Mouse (Mus musculus) left cerebral cortex, postnatal 14 days (tissue): ENCODE measurements at regions not wholly inside any gene's neighbourhood (a gene's known extent, or its start where the extent isn't known, plus 50 kb on each side); places are given as distances from the start of the nearest gene placed in this dataset.

Experiments used
- DNase-seq, 2 experiments: peaks; one replicate each; pipeline ENCODE4 v3.0.0; 2021 to 2022; ENCODE audit warnings: low spot score in 2 of 2, mixed read lengths in 1 of 2
- intact Hi-C: fragments of 180-260 bp; cut with DNase I; formaldehyde crosslinking; loops from one replicate; pipeline ENCODE4 v1.15.1; 2025

DNA sequence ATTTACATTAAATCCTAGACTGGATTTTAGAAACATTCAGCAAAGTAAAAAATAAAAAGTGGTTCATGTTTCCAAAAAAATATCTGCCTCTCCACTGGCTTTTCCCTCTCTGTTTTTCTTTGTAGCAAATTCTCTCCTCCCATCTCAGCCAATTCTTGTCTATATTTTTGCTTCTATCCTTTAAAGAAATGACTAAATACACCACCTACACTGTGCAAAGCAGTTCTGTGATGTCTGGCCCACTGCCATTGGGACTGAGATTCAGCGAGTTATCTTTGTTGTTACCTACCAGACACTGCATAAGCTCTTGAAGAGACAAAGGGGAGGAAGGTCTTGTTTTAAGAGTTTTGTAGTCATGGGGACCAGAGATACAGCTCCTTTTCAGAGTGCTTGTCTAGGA, 835.8 kb upstream of the Klhl29 start:
- peak; percentile 69 to 80 for DNase-seq
- intact Hi-C loops = no loop called here

DNA sequence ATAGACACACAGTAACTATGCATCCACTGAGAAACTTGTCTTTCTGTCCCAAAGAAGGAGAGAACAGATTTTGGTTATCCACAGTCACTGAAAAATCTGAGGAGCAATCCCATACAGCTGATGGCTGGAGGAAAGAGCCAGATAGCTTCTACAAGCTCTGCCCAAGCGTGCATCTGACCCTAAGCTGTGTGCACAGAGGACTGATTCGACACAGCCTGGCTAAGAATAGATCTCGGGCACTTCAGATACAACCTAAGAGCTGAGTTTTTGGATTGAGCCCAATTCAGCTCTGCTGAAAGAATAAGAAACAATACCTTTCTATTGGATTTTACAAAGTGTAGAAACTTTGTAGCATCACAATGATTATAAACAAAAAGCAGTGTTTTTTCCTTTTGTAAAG, 813.8 kb upstream of the Klhl29 start:
- no peak for DNase-seq
- intact Hi-C loops = no loop called here

DNA sequence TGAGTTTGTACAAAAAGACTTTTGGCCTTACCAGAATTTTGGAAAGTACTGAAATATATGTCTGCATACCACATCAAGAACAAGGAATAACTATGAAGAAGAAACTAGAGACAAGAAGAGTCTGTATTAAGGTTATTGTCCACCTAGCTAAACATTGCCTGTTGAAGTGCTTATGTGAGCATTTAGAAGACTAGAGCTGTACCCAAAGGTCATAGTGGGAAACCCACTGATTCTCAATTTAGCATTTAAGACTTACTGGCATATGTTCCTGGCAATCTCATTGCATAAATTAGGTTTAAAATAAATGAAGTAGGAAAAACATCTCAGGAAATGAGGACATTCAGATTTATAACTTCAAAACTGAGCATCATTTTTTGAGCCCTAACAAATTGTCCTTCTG, 793.3 kb upstream of the Klhl29 start:
- DNase-seq = no peak
- intact Hi-C loops = no loop called here

DNA sequence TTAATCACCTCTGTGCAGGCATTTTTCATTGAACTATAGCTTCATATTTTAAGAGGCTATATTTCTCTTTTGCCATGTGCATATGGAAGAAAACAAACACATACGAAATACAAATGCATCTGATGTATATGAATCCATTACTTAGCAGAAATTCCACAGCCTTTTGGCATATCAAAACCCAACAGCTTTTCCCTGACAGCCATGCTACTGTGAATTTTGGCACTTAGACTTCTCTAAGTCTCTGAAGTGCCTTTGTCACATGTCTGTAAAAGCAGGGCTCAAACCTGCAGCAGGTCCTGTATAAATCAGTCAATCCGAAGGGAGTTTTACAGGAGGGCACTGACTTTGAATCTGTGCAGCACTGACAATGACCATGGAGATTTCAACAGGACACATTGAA, 778.8 kb upstream of the Klhl29 start:
- intact Hi-C loops = no loop called here

DNA sequence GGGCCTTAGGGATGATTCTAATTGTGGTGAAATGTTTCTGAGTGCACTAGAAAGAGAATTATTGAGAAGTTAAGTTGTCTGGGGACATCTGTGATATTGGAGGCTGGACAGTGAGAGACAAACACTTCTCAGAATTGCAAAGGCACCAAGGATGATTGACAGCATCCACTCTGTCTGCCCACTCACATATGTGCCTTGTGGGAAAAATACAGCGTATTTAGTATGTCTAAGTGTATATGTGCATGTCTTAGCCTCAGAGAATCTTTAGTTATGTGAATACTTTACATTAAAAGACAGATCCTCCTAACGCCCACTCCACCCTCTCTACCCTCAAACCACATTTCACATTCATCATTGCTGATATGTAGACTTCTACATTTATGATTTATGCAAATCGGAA, 776.0 kb upstream of the Klhl29 start:
- intact Hi-C loops = no loop called here
- DNase-seq = peak in 1 of 2 experiments; percentile 4

More for the DNA sequence above, 778.8 kb upstream of the Klhl29 start:
- DNase-seq = no peak

DNA sequence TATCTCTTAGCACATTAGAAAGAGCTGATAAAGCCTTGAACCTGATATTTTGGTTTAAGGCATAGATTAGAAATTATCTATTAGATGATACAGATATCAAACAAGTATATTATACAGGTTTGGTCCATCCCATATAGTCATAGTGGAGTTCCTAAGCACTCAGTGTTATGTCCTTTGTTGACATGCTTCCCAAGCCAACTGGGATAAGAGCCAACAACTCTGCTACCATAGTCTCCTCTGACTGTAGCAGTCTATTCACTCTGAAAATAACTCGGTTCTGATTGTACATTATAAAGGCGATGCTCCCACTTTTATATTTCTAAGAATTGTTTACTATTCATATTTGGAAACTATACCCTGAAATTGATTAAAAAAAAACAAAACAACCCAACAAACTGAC, 757.0 kb upstream of the Klhl29 start:
- intact Hi-C loops = no loop called here
- DNase-seq = no peak

DNA sequence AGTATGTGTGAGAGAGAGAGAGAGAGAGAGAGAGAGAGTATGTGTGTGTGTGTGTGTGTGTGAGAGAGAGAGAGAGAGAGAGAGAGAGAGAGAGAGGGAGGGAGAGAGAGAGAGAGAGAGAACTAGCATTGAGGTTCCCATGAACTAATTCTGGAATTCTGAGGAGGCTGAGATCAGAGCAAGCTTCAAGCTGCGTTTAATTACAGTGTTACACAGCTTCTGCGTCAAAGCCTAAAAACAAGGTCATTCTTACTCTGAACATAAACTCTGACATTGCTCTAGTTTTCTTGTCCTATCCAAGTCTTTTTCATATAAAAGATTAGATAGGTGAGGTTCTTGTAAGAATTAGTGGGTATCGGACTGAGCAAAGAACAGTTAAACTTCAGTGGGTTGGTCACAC, 744.1 kb upstream of the Klhl29 start:
- DNase-seq = no peak
- intact Hi-C loops = no loop called here

DNA sequence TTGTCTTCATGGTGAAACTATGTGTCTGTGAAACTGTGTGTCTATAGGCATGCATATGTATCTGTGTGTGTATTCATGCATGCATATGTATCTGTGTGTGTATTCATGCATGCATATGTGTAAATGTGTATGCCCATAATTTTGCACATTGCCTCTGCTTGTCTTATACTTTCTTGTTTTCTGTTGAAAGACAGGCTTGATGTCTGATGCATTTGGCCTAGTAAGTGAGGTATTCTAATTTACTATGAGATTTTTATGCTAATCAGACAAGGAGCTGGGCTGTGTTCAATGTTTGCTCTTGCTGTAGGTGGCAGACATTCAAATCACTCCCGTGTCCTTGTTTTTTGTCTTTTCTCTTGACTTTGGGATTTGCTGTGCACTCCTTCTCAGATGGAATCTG, 739.8 kb upstream of the Klhl29 start:
- no peak for DNase-seq

DNA sequence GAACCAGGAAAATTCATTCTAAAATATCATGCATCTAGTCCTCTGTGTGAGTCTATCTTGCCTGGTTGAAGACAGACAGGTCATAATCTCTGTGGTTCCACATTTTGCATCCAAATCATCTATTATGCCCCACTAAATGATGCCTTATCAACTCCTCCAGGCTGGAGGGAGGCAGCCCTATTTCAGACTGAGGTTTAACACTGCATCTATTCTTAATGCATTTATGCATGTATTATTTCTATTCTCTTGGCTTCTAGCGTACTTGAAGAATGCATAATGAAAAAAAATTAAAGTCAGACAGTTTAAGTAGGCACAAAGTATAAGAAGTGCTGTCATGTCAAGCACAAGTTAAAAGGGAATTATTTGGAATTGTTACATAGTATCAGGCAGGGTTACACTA, 721.8 kb upstream of the Klhl29 start:
- intact Hi-C loops = no loop called here

More for the DNA sequence above, 739.8 kb upstream of the Klhl29 start:
- intact Hi-C loops = no loop called here

DNA sequence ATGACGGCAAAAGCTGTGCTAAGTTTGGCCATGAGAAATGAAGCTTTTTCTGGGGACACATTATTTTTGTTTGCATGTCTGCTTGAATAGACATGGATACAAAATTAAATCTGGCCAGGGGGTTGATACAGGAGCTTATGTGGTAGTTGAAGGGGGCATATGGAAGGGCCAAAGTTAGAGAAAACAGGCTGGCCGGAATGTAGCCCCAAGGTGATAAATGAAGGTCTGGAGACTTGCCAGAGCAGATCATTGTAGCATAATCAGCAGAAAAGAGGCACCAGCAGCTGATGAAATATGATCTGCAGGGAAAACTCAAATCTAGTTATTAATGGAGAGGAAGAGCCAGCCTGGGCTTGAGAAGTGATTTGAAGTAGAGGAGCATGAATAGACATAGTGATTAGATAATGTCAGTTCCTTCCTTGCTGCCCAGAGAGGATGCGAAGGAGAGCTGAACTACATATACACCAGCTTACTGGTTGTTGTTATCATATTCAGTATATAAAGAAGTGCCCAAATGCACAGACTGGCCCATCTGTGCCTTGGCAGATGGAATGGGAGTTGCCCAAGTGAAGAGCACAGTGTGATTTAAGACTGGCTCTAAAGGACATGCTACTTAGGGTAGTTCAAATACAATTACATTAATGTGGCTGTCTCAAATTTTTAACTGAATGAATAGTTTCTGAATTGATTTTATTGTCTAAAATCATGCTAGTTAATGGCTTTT, 712.3 kb upstream of the Klhl29 start:
- intact Hi-C loops = no loop called here
- no peak for DNase-seq

More for the DNA sequence above, 721.8 kb upstream of the Klhl29 start:
- DNase-seq = no peak

DNA sequence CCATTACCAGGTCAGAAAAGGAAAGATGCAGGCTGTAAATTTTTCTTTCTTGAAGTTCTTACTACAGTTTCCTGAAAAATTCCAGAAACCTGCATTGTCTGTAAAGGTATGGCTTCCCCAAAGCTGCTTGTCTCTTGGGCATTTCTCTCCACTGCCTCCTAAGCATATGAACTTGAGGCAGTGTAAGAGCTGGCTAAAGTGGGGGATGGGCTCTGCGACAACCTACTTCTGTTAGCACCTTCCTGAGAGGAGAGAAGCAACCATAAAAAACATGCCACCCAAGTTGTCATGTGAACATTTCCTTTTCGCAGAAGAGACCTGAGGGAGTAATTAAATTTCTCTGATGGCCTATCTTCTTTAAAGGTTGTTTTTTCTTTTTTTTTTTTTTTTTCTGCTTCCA, 711.6 kb upstream of the Klhl29 start:
- DNase-seq = no peak
- intact Hi-C loops = no loop called here

DNA sequence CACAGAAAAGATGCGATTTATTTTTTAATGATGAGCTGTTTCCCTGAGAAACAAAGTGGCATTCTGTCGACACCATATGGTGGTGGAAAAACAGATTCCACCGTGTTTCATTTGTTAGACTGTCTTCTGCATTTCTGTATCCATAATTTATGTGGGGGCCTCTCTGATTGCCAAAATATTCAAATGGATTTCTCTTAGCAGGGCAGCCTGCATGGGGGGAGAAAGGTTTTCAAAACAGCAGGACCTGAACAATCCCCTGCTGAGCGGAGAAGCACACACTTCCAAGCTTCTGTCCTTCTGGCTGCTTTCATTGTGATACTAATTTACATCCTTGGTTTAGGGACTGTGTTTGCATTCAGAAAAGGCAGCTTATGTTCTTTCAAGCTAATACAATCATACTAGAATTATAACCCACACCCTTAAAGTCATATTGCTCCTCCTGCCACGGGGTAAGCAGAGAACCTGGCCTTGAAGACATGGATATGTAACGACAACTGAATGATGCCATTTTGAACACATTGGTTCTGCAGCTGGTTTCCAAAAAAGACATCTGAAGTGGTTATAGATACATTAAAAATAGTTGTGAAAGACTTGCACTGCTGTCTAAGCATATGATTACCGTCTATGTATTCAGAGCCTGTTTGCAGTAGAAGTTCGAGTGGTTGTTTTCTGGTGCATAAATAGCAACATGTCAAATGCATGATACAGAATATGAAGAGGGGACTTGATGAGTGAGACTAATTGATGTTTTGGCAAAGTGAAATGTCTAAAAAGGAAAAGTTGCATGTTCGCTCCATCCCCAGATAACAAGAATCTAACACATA, 671.6 kb upstream of the Klhl29 start:
- peak in 1 of 2 experiments; percentile 37 for DNase-seq
- intact Hi-C loops = loop anchor here (5.0 kb wide), 1 partner anchor 150 kb away; no protein-coding TSS in a partner anchor

DNA sequence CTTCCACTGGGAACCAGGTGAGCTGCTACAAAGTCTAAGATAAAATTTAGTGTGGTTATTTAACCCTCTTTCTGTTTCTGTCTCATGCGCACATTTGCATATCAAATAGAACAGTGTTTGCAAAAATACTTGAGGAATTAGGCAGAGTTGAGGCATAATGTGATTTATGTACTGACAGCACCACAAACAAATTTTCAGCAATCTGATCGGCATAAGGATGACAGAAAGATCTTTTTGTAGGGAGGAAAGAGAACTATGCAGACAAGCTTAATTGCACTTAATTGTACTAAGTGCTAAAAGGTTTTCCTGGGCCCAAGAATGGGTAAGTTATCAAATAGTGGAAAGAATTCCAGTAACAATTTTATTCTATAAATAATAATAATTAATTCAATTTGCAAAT, 670.6 kb upstream of the Klhl29 start:
- intact Hi-C loops = loop anchor here (5.0 kb wide), 1 partner anchor 151 kb away; no protein-coding TSS in a partner anchor
- no peak for DNase-seq

DNA sequence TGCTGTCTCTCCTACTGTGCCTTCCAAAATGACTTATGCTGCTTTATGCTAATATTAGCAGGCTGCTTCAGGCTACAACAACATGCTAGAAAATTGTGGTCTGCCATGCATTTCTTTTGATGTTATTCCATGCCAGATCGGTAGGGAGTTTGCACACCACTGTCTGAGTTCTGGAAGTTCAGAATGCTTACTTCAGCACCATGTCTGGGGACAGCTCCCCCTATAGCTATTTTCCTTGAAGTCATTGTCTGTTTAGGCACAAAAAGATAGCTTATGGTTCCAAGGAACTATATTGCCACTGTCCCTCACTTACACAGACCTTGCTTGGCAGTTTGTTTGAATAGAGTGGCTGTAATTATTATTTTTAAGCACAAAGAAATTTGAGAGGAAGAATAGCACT, 666.8 kb upstream of the Klhl29 start:
- intact Hi-C loops = no loop called here
- DNase-seq = no peak

DNA sequence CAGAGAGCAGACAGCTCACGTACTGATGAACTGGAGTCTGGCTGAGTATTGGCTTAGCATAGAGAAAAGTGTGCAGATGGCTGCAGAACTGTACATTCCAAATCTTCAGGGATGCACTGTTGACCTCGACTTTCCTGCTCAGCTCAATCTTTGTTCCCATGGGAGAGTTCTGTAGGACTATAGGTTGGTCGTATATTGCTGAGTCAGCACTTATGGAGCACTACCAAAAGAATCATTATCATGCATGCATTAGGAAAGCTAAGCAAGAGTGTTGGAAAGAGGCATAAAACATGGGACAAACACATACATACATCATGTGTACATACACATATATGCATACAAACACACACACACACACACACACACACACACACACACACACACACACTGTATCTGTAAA, 648.6 kb upstream of the Klhl29 start:
- intact Hi-C loops = no loop called here

DNA sequence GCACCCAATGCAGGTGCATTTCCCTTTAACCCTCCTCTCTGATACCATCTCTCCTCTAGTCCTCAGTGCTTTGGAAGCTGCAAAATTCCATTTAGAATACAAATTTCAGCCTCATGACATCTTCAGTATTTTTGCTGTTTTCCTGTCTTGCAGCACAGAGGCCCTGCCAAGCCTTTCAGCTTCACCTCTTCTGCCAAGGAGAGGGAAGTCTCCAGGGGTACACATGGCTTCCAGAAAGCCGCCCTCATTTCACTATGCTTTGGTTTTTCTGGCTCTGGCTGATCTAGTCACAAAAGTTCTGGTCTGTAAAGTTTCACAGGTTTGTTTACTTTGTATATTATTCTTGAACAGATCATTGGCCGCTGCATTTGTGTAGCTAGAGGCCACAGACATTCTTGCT, 647.0 kb upstream of the Klhl29 start:
- DNase-seq = no peak
- intact Hi-C loops = no loop called here

More for the DNA sequence above, 648.6 kb upstream of the Klhl29 start:
- DNase-seq = no peak

DNA sequence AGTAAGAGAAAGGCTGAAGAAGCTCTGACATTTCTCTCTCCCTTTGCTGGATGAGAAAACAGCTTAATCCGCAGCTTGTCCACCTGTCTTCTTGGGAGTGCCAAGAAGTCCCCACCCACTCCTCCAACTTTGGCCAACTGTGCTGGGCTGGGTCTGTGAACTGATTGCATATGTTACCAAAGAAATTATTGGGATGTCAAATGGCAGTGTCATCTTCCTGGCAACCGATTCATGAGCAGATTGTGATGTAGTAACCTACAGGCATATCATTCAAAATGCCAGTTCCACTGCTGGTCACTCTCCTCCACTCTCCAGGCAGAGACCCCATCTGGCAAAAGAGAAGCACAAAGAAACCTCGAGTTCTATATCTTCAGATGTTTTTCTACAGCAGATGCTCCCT, 625.5 kb upstream of the Klhl29 start:
- DNase-seq = no peak
- intact Hi-C loops = no loop called here

DNA sequence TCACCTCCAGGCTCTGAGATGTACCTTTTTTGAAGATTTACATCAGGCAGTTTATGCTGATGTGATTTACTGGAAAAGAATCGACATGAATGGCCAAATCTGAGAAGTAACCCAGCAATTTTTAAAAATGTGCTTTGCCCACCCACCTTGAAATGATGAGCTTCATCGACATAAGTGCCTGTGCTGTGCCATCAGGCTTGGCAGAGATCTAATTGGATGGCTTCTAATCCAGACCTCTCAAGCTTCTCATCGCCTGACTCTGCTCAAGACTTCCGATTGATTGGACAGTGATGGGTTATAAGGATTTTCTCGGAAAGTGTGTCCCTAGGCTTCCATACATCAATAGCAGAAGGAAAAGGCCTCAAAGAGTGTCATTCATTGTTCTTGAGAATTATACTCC, 621.9 kb upstream of the Klhl29 start:
- intact Hi-C loops = no loop called here
- DNase-seq = no peak

DNA sequence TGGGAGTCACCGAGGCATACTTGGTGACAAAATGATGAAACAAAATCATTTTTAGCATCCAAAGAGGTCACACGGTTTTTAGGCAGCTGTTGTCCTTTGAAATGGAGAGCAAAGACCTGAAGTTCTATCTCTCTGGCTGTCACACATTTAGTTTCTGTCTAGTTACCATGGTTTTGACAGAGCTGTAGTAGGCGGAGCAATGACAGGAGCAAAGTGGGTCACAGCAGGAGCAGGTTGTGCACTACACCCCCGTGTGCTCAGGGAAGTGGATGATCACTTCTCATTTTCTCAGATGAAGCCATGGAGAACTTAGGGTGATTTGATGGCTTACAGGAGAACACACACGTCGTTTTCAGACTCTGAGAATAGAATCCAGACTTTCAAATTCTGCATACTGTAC, 621.2 kb upstream of the Klhl29 start:
- peak in 1 of 2 experiments; percentile 14 for DNase-seq
- intact Hi-C loops = no loop called here

DNA sequence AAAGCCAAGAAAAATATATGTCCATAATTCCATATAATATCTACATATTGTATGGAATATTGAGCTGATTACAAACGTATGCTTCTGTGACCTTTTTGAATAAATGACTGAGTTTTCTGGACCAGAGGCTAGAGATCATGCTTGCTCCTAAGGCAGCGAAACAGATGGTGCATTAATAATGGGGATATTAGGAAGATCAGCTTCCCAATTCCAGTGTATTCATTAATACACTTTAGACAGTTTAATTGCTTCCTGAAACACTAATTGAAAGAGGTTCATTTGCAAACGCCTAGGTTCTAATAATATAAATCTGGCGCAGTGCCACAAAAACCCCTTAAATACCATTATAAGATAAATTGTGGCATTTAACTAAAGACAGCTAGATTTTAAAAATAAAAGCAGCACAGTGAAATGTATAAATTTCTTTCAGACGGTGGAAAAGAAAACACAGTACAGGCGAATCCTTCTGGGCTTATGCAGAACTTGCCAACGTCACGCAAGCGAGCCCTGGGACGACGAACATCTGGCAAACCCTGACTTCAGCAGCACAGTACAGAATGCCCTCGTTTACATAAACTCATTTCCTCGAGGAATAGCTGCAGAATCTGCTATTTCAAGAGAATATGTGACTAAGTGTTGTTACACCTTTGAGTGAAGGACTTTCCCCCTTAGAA, 608.6 kb upstream of the Klhl29 start:
- intact Hi-C loops = no loop called here
- peak; percentile 9 to 25 for DNase-seq
